Mouse (Mus musculus) spleen, embryonic (tissue): ENCODE data around the gene Sec31a.
"Not testable (repeated sequence)": the region's sequence is repeated elsewhere in the genome, so short reads cannot be mapped to it uniquely, and the experiment has no call there.

Experiments used
- CTCF ChIA-PET: fragments of 350-600 bp; sonication (Branson Sonifier 250); formaldehyde crosslinking; loops from one replicate; lab custom pipeline; 2022; lab: Charles Lee

The Sec31a gene

DNA sequence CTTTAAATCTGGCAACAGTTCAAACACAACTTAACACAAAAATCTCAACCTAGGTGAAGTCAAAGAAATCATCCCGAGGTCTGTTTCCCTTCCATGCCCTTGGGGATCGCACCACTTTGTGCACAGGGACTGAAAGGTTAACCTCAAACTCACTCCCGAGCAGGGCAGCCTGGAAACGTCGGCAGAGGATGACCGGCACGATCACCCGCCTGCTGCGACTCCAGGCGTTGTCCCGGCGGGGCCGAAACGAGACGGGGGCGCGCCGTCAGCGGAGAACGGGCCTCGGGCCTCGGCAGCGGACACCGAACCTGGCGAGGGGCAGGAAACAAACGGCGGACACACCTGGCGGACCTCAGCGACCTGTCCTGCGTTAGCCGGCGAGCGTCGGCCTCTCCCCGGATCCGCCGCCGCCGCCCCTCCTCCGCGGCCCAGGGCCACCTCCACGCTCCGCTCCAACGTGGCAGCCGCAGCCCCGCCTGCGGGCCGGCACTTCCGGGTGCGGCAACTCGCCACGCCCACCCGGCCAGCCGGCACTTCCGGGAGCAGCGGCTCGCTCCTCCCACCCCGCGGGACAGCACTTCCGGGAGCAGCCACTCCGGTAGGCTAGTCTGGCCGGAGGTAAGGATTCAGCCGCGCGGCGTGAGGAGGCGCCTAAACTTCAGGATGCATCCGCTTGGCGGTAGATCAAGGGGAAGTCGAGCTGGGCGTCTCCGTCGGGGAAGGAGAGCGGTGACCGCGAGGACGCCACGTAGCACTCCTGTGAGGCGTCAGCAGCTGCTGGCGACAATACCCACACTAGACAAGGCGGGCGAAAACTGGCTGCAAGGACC is at the start of gene Sec31a:
Gene Sec31a, minus strand, starts transcription at position 474 of the 830 bp plus-strand sequence.
- CTCF ChIA-PET: no interaction called here

DNA sequence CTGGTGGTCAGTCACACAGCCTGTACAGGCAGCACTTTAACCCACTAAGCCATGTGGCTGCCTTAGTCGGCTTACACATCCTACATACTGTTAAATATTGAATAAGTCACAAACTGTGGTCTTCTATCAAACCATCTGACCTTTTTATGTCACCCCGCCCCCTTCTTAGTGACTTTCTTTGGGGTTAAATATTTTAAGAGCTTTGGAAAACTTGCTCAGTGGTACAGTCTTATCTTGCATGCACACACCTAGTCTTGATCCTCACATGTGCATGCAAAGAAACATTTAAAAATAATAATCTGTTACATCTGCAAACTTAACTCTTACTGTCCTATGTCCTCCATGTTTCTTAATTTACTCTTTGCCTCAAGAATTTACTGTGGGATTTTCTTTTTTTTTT is 46.3 kb upstream of the Sec31a start:
- CTCF ChIA-PET: no interaction called here

DNA sequence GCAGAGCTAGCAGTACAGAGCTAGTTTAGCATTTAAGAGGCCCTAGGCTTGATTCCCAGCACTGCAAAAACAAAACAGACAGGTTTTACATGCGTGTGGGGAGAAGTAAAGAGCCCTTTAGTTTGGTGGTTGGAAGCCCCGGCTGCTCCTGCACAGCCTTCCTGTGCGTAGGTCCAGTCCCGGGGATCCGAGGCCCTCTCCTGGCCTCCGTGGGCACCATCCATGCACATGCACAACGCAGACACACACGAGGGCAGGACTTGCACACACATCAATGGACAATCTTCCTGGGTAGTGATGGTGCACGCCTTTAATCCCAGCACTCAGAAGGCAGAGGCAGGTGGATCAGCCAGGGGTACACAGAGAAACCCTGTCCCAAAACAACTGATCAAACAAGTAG is 45.5 kb upstream of the Sec31a start:
- CTCF ChIA-PET: no interaction called here

DNA sequence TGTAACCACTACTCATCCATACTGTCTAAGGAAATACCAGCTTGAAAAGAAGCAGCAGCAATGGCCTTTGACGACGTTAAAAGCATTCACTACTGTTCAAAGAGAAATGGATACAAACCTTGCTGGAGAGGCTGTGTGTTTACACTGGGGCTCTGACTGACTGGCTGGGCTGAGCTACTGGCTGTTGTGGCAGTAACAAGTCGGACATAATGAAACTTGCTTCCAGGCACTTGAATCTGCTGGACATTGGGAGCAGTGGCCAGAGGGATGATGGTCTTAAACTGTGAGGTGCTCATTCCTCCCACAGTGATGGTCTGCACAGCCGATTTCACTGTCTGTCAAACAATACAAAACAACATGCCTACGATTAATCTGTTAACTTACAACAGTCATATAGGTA is 43.4 kb upstream of the Sec31a start:
- CTCF ChIA-PET: no interaction called here

DNA sequence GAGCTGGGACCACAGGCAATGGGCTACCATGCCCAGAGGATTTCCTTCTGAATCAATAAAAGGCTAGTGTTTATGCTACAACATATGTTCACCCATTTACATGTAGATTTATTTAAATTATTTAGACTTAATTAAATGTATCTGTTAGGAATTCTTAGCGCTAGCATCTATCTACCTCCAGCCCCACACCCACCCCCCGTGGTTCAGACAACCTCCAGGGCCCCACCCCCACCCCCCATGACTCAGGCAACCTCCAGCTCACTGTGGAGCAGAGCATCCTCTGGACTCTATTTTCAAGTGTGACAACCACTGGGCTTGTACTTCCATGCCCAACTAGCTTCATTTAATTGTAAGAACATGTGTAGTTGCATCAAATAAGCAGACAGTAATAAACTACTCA is 35.8 kb upstream of the Sec31a start:
- CTCF ChIA-PET: no interaction called here

DNA sequence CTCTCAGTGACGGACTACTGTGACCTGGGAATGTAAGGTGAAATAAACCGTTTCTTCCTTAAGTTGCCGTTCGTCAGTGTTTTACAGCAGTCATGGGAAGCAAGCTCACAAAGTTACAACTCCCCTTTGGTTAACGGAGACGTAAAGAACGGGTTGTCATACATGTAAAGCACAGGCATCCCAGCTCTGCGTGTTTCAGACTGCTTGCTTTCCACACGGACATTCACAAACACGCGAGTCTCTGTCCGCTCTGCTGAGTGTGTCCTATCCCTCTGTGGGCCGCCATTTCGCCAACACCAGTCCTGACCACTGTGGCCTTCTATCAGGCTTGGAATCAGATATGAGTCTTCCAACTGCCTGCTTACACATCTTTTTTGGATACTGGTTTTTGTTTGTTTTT is 22.8 kb upstream of the Sec31a start:
- CTCF ChIA-PET: no interaction called here

DNA sequence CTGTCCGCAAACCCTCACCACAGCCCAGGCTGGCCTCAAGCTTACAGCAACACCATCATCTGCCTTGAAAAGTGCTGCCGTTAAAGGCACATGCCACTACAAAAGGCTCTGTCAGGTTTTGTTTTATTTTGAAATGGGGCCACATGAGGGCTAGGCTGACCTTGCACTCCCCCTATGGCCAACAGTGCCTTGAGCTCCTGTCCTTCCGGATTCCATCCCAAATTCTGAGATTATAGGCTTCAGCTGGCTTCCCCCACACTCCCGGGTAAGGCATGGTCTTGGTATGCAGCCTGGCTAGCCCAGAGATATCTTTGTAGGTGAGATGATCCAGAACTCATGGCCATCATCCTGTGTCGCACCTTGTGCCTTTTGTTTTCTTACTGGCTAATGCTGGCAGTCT is 21.9 kb upstream of the Sec31a start:
- CTCF ChIA-PET: no interaction called here

DNA sequence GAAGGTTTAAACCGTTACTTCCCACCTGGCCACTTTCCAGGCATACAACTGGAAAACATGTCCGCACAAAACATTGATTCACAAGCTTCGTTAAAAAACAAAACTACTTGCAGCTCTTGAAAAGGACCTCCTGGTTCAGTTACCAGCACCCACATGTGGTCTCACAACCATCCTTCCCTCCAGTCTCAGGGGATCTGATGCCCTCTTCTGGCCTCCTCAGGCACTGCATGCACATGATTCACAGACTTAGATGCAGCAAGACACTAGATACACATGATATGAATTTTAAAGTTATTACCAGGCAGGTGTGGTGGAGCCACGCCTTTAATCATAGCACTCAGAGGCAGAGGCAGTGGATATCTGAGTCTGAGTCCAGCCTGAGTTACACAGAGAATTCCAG is 21.1 kb upstream of the Sec31a start:
- CTCF ChIA-PET: no interaction called here

DNA sequence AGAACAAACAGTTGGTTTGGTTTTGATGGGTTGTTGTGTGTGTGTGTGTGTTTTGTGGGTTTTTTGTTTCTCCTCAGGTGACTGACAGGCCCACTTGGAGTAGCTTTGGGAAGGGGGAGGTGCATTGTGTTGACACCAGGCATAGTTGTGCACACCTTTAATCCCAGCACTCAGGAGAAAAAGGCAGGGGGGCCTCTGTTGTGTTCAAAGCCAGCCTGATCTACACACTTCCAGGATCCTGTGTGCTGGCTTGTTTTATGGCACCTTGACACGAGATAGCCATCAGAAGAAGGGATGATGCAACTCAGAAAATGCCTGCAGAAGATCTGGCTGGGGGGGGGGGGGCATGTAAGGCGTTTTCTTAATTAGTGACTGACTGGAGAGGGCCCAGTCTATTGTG is 14.9 kb upstream of the Sec31a start:
- CTCF ChIA-PET: no interaction called here

DNA sequence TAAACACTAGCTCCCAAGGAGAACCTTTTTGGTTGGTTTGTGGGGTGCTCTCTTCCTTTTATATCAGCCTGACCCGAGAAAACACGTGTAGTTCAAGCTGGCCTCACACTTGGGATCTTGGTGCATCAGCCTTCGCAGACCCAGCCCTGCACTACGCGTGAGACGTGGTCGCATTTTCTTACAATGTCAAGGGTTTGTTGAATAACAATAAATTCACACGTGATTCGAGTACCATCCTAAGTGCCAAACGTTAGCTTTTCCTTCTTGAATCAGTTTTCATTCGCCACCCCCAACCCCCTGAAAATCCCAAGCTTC is 14.0 kb upstream of the Sec31a start:
- CTCF ChIA-PET: interaction anchor here (0.6 kb wide), 1 partner anchor 240 kb away, joined by 3 read pairs; no protein-coding TSS in a partner anchor

DNA sequence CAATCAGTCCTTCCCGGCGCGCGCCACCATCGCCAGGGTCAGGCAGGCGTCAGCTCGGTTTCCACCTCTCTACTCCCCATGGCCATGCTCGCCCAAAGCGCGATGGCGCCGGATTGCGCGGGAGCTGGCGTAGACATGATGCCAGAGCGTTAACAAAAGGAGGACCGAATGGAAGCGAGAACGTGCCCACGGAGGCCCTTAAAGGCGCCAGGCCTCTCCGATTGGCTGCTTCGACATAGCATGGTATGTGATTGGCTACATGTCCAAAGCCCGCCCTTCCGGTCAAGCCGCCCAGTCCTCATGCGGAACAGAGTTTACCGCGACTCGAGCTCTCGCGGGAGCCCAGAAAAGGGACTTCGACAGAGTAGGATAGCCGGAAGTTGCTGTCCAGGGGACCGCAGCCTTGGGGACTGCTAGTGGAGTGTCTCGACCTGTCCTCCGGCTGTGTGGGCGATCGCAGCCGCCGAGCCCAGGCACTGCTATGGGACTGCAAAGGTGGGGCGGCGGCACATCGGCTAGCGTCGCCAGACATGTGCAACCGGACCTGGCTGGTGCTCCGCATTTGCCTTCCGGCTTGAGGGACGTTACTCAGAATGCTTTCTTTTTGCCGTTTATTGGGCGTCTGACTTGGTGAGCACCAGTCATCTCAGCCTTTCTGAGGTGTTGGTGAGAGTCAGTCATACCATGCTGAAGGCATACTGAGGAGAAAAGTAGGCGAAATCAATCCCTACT is 13.5 kb upstream of the Sec31a start:
- CTCF ChIA-PET: interaction anchor here (0.5 to 0.6 kb wide), 2 partner anchors 106 to 240 kb away, joined by 3 to 4 read pairs; no protein-coding TSS in a partner anchor

DNA sequence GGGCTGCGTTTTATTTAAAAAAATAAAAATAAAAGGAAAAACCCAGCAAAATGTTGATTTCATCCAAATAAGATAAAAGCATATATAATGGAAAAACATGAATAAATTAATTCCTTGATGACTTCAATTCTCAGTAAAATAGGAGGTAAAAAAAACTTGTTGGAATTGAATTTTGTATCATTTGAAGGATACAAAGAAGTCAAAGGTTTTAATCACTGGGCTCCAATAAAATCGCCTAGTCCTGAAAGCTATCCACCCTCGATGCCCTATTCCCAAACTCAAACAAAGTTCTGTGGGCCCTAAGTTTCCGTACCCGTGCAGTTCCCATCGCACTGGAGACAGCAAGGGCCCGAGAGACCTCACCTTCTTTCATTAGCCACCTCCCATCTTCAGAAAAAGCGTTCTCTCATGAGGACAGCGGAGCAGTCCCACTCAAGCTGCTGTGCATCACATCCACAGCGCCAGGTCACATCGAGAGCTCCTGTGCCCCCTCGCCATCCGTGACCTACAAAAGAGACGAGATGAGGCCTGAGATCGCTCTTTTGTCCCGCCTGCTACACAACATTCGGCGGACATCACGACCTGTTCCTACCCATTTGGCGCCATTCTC is 12.8 kb upstream of the Sec31a start:
- CTCF ChIA-PET: interaction anchor here (0.5 to 0.6 kb wide), 2 partner anchors 106 to 110 kb away, joined by 4 to 11 read pairs; no protein-coding TSS in a partner anchor

DNA sequence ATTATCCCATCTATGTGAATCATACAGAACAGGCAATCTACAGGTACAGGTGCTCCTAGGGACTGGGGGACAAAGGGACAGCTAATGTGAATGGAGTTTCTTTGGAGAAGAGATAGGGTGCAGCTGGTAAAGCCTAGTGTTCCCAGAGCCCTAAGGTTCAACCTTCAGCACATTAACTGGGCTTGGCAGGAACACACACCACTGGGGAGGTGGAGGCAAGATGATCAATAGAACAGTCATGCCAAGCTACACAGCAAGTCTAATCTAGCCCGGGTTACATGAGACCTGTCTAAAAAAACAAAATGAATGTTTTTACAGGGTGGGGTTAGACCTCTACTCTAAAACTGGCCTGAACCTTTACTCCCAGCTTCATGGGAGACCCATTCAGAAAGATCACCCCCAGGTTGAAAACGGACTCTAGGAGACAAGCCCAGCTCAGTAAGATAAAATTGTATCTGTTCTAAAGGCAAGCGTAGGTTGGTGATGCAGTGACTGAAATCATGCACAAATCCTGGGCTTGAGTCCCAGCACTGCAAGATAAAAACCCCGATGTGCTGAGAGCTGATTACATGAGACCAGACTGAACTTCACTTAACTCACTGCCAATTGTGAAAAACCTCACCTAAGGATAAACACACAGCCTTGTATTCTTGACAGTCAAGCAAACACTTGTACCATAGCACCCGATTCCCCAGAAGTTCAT is 12.1 kb upstream of the Sec31a start:
- CTCF ChIA-PET: interaction anchor here (0.6 kb wide), 2 partner anchors 11 to 111 kb away, joined by 3 to 11 read pairs; no protein-coding TSS in a partner anchor

DNA sequence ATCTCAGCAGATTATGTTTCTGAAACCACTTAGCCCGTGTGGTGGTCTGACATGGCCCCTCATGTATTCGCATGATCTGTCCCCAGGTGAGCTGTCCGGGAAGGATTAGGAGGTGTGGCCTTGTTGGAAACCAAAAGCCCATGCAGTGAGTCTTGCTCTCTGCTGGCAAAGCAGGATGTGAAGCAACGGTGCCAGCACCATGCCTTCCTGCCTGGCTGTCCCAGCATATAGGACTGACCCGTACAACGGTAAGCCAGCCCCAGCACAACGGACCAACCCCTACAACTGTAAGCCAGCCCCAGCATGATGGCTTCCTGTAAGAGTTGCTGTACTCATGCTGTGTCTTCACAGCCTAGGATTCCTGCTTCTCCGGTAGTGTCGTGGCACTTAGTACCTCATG is 11.2 kb upstream of the Sec31a start:
- CTCF ChIA-PET: no interaction called here

DNA sequence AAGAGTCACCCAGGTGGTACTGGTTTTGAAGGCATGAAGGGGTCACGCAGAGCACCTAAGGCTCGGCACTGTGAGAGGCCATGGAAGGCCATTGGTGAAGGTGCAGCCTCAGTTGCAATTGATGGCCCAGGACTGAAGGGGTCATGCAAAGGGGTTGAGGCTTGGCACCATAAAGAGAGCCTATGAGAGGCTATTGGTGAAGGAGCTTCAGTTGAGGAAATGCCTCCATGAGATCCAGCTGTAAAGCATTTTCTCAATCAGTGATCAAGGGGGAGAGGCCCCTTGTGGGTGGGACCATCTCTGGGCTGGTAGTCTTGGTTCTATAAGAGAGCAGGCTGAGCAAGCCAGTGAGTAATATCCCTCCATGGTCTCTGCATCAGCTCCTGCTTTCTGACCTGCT is 9.8 kb upstream of the Sec31a start:
- CTCF ChIA-PET: not testable (repeated sequence)

DNA sequence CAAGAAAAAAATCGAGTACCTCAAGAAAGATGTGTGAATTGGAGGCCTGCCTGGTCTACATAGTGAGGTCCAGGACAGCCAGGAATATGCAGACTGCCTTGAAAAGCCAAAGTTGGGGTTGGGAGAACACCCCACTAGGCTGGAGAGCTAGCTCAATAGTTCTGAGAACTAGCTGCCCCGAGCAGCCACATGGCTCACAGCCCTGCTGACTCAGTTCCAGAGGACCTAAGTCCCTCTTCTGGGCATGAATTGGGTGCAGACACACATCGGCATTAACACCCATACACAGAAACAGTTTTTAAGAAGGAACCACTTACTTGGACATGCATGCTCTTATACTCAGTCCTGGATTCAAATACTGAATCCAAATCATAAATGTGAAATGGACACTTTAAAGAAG is 8.2 kb upstream of the Sec31a start:
- CTCF ChIA-PET: no interaction called here

DNA sequence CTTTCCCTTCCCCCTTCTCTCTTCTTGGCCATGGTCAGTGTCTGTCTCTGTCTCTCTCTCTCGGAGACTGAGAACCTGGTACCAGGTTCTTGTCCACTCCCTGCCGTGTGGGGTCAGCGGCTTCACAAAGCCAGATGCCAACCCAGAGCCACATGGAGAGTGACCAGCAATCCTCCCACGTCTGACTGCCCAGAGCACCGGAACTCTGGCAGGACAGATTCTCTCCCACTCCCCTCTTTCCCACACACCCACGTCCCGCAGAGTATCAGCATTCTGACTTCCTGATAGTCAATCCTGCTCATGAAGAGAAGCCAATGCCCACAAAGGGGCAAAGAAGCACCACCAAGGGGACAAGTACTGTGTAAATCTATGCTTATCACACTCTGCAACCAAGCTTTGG is 7.6 kb upstream of the Sec31a start:
- CTCF ChIA-PET: no interaction called here

DNA sequence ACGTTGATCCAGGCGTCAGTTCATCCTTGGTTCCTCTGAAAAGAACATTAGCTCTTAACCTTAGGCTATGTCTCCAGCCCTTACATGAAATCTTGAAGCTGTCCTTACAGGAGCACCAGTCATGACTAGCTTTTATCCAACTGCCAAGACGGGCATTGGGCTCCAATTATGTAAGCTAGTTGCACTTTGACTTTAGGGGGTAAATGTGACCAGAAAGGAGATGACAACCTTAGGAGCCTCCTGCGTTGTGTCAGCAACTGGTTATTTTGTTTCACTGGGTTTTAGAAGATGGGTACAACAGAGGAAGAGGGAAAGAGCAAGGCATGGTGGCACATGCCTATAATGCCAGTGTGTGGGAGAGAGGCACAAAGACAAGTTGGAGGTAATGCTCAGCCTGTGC is 2.8 kb upstream of the Sec31a start:
- CTCF ChIA-PET: no interaction called here

DNA sequence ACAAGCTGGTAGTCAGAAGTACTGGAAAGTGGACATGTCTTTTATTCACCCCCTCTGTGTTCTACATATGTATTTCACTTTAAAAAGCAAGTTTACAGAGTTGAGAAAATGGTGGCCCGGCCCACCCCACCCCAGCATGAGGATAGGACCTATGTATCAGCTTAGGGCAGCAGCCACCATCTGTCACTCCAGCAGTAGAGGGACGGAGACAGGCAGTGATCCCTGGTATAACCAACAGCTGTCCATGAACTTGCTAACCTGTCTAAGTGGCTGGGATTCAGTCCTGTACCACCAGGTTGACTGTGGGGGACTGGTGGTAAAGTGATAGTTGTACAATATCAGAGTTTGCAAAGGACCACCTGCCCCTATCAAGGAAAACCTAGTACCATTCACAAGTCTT is 2.0 kb upstream of the Sec31a start:
- CTCF ChIA-PET: interaction anchor here (0.7 kb wide), 1 partner anchor 118 kb away, joined by 9 read pairs; no protein-coding TSS in a partner anchor

DNA sequence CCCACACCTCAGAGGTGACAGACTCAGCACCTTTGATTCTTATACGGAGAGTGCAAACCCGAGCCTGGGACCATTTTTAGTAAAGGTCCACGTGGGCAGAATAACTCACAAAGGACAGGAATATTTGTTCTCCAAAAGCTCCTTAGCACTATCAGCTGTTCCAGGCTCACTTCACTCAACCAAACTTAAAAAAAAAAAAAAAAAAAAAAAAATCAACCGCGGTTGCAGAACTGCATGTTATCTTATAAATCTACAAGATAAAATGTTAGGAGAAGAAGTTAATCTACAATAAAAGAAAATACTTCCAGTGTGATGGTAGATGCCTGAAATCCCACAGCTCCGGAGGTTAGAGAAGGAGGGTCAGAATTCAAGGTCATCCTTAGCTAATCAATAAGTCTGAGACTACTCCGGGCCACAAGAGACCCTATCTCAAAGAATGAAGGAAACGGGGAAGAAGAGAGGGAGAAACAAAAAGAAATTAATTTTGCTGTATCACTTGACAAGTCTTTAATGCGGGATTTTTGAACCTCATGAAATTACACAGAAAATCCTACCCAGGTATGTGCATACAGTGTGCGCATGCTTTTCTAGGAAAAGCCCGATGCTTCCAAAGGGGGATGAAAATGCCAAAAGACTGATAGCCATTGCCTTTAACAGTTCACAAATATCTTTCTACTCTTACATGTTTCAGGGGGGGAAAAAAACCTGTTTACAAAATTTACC is 1.4 kb downstream of the Sec31a start:
- CTCF ChIA-PET: interaction anchor here (0.5 to 0.6 kb wide), 2 partner anchors 21 to 47 kb away, joined by 4 read pairs; no protein-coding TSS in a partner anchor

DNA sequence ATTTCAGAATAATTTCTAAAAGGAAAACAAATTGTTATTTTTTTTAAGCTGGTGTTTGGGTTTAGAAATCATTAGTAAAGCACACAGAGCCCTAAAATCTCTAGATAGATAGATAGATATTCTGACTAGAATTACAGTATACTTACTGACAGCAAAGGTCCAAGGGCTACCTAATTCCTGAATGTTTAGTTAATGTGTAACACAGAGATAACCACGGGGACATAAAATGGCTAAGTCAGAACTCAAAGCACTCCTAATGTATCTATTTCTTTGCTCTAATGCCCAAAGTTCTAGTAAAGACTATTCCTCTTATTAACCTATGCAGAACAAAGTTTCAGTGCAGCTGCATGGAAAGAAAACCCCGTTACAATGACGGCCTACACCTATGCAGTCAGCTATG is 3.1 kb downstream of the Sec31a start:
- CTCF ChIA-PET: no interaction called here
